Mouse (Mus musculus): ENCODE measurements around the gene Stk25.

GRCm38 (mm10) chr1:93691106-93691505 lies 32.6 kb upstream of the Stk25 start:
- TF ChIP-seq GATA1 (IDR thresholded peaks at IDR 0.05; ENCODE audit: low read length) (no peak), TAL1 (IDR thresholded peaks at IDR 0.05; ENCODE audit: low read length) (no peak)
